Mouse (Mus musculus) liver, adult 2 months (tissue): ENCODE results near the gene Gsk3a.

Source experiments
- CTCF ChIP-seq: fragments of 200-500 bp; IDR thresholded peaks from 2 replicates; pipeline ENCODE4 v1.5.1; 2011; ENCODE audit warnings: low read depth, low read length, control low read depth
- POLR2A ChIP-seq: fragments of 200-500 bp; IDR thresholded peaks from 2 replicates; pipeline ENCODE4 v1.6.1; 2011; ENCODE audit warnings: low read length, control low read depth; ENCODE audit not compliant: insufficient read depth; ENCODE audit errors: extremely low read depth

DNA sequence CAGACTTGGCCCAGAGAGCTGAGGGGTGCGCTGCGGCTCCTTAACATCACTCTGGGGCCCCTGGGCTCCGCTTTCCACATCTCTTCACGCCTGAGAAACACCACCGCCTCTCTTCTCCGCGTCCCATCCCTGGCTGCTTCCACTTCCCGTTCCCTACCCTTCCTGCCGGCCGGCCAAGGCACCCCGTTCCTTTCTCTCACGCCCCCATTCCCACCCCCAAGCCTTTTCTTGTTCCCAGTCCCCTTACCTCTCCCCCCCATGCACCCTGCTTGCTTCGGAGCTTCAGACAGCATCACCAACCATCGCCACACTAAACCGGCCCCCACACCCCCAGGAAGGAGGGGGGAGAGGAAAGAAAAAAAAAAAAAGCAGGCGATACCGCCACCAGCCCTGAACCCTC, 59.3 kb downstream of the Gsk3a start:
- no peak for TF ChIP-seq POLR2A
- no peak for TF ChIP-seq CTCF
